Comparison of ENCODE assay signal across 16 mouse cellular contexts in the genomic region with DNA sequence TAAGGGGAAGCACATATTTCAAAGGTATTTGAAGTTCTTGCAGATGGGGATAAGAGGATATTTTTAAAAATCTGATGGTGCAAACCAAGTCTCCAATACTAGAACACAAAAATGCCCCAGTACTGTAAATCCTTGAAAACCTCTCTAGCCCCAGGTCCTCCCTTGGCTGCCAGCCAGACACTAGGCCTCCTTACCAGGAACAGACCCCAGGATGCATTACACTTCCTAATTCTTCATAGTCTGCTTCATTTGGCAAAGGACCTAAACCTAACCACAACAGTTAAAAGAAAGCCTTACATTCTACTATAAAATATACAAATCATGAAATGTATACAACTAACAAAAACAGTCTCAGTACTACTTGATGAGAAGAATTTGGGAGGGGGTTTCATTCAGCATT.
DNase-seq lines count a peak whose midpoint lies in the region; ATAC-seq lines count a peak whose summit lies in the region.
"Had no signal": no experiment of that assay in that cellular context is flagged by ENCODE, and none has a peak within 500 bp of the region (broad histone marks: within the 10 kb centered on the region; RNA-seq: fewer than 3 reads in every experiment).

No protein-coding gene starts in this region.

- no peak overlapping the region for H3K4me3 ChIP-seq in intestine, embryonic 15.5 days (replicated peaks)
- H3K4me3 ChIP-seq in hindbrain, embryonic 12.5 days: no peak overlapping the region
- H3K4me3 ChIP-seq: forebrain, embryonic 15.5 days; gastrocnemius, adult 2 months; heart, adult 2 months had no signal

- ATAC-seq in intestine, embryonic 15.5 days: peak; percentile 58
- no peak for ATAC-seq in hindbrain, embryonic 12.5 days (ENCODE audit: low FRiP score)
- ATAC-seq: forebrain, embryonic 15.5 days had no signal

- H3K4me2 ChIP-seq in intestine, embryonic 15.5 days (replicated peaks): no peak overlapping the region
- H3K4me2 ChIP-seq in hindbrain, embryonic 12.5 days (replicated peaks): no peak overlapping the region
- H3K4me2 ChIP-seq: forebrain, embryonic 15.5 days; hindbrain, embryonic 14.5 days had no signal

- no peaks in the 10 kb centered on the region for H3K9me3 ChIP-seq in intestine, embryonic 15.5 days
- H3K9me3 ChIP-seq in hindbrain, embryonic 12.5 days (replicated peaks): no peaks in the 10 kb centered on the region
- H3K9me3 ChIP-seq: forebrain, embryonic 15.5 days had no signal

- no peak overlapping the region for H3K9ac ChIP-seq in intestine, embryonic 15.5 days
- H3K9ac ChIP-seq in hindbrain, embryonic 12.5 days: no peak overlapping the region
- H3K9ac ChIP-seq: forebrain, embryonic 15.5 days; hindbrain, embryonic 14.5 days had no signal

- DNase-seq in cerebellum, postnatal 14 days: peak; percentile 4 to 13
- no peak for DNase-seq in cerebellum, adult 11 months
- DNase-seq in kidney, postnatal 4 days: peak; percentile 25 to 28
- DNase-seq in kidney, postnatal 36 days: no peak
- DNase-seq in ovary, postnatal 36 days (ENCODE audit: low spot score): peak; percentile 10
- DNase-seq in ovary, postnatal 10 days (ENCODE audit: low spot score): no peak
- DNase-seq: gastrocnemius, adult 2 months; heart, adult 2 months; heart, postnatal 10 days; lung, adult 2 months; right cerebral cortex, adult 18-20 months; thymus, adult 2 months had no signal

- no peaks in the 10 kb centered on the region for H3K4me1 ChIP-seq in intestine, embryonic 15.5 days (replicated peaks)
- H3K4me1 ChIP-seq in hindbrain, embryonic 12.5 days: no peaks in the 10 kb centered on the region
- H3K4me1 ChIP-seq: forebrain, embryonic 15.5 days had no signal

- H3K36me3 ChIP-seq in intestine, embryonic 15.5 days: no peaks in the 10 kb centered on the region
- H3K36me3 ChIP-seq in hindbrain, embryonic 12.5 days: no peaks in the 10 kb centered on the region
- H3K36me3 ChIP-seq: forebrain, embryonic 15.5 days had no signal

- H3K27ac ChIP-seq in intestine, embryonic 15.5 days: no peak overlapping the region
- H3K27ac ChIP-seq in hindbrain, embryonic 12.5 days: no peak overlapping the region
- H3K27ac ChIP-seq: forebrain, embryonic 15.5 days; gastrocnemius, adult 2 months; heart, adult 2 months; hindbrain, embryonic 14.5 days had no signal

- H3K27me3 ChIP-seq in intestine, embryonic 15.5 days (replicated peaks): no peaks in the 10 kb centered on the region
- no peaks in the 10 kb centered on the region for H3K27me3 ChIP-seq in hindbrain, embryonic 12.5 days
- H3K27me3 ChIP-seq: forebrain, embryonic 15.5 days had no signal

Comparison
In these comparisons a context has a peak if more than half of its experiments do, and no peak if none do; other contexts are left out.
1. DNase-seq: peak in cerebellum, postnatal 14 days (2 of 2), kidney, postnatal 4 days (2 of 2) and ovary, postnatal 36 days (single experiment); none in cerebellum, adult 11 months (single experiment), kidney, postnatal 36 days (0 of 2) and ovary, postnatal 10 days (single experiment).